In the genomic region with DNA sequence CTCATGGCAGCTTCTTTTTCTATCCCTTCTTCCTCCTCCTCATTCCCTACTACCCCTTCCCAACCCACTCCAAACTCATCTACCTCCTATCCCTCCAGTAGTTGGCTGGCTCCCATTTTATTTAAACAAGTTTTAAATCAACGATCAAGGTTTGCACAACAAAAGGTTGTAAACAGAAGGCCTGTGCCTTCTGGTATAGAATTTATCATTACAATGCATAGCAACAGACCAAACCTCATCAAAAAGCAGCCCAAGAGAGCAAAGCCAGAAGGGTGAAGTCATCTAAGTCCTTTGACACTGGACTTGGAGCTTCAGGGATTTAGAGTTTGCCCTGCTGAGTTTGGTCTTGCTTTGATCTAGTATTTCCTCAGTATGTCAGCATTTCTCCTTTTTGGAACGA, we compare ENCODE assay signal across 17 mouse cellular contexts. TPM values are rescaled to one million over a fixed set of nuclear protein-coding genes. Genes with fewer than 3 reads are reported as not detected.
"Had no signal": no experiment of that assay in that cellular context is flagged by ENCODE, and none has a peak within 500 bp of the region (broad histone marks: within the 10 kb centered on the region; RNA-seq: fewer than 3 reads in every experiment).

No protein-coding gene starts in this region.

- H3K4me3 ChIP-seq: lung, embryonic 15.5 days; megakaryocyte, embryonic 14.5 days; midbrain, embryonic 13.5 days; midbrain, embryonic 15.5 days; neural tube, embryonic 12.5 days; stomach, embryonic 15.5 days had no signal

- H3K4me1 ChIP-seq: lung, embryonic 15.5 days; megakaryocyte, embryonic 14.5 days; midbrain, embryonic 13.5 days; midbrain, embryonic 15.5 days; neural tube, embryonic 12.5 days; stomach, embryonic 15.5 days had no signal

- H3K27me3 ChIP-seq: lung, embryonic 15.5 days; megakaryocyte, embryonic 14.5 days; midbrain, embryonic 13.5 days; midbrain, embryonic 15.5 days; neural tube, embryonic 12.5 days; stomach, embryonic 15.5 days had no signal

- H3K27ac ChIP-seq: lung, embryonic 15.5 days; macrophage; midbrain, embryonic 13.5 days; midbrain, embryonic 15.5 days; neural tube, embryonic 12.5 days; stomach, embryonic 15.5 days; stomach, postnatal 0 days had no signal

- H3K36me3 ChIP-seq: lung, embryonic 15.5 days; midbrain, embryonic 13.5 days; midbrain, embryonic 15.5 days; neural tube, embryonic 12.5 days had no signal

- H3K9ac ChIP-seq: lung, embryonic 15.5 days; midbrain, embryonic 13.5 days; midbrain, embryonic 15.5 days; neural tube, embryonic 12.5 days; stomach, embryonic 15.5 days had no signal

- ATAC-seq: lung, postnatal 0 days; midbrain, embryonic 13.5 days; midbrain, embryonic 15.5 days had no signal

- H3K9me3 ChIP-seq: lung, embryonic 15.5 days; megakaryocyte, embryonic 14.5 days; midbrain, embryonic 13.5 days; midbrain, embryonic 15.5 days; neural tube, embryonic 12.5 days; stomach, embryonic 15.5 days had no signal

- DNase-seq: lung, adult 2 months; lung, postnatal 14 days; lung, postnatal 36 days; right cerebral cortex, postnatal 14 days; thymus, adult 2 months; thymus, postnatal 25 days; thymus, postnatal 4 days had no signal

- H3K4me2 ChIP-seq: lung, embryonic 15.5 days; midbrain, embryonic 11.5 days; midbrain, embryonic 13.5 days; midbrain, embryonic 15.5 days; neural tube, embryonic 12.5 days; stomach, embryonic 15.5 days had no signal

RNA-seq across cellular contexts. Expression of gene Pdk4, which starts 15.0 kb away (rescaled TPM):
- polyA plus RNA-seq: macrophage had no signal
